Mouse (Mus musculus) kidney, postnatal 0 days (tissue): ENCODE measurements around the gene Slc16a3. TPM values are rescaled to one million over a fixed set of nuclear protein-coding genes. Genes with fewer than 3 reads are reported as not detected.
A peak's percentile ranks its signal among the peaks of the same experiment; 100 is the strongest.

Experiments
- ATAC-seq: fragments of 200-750 bp; cut with Nextera tagmentation; replicated peaks from 2 replicates; pipeline ENCODE4 v1.8.0; 2017; ENCODE audit warnings: low read depth, moderate number of reproducible peaks, moderate TSS enrichment, moderate library complexity; ENCODE audit not compliant: low FRiP score
- DNase-seq: peaks from one replicate; pipeline ENCODE4 v3.0.0-alpha.2; 2016; ENCODE audit warnings: low spot score
- H3K27ac ChIP-seq: fragments of 300-500 bp; sonication (generic); 2 replicates; pipeline ENCODE4 v1.5.1; 2014; ENCODE audit warnings: mild to moderate bottlenecking
- H3K27me3 ChIP-seq: fragments of 300-500 bp; sonication (generic); 2 replicates; pipeline ENCODE4 v1.6.1; 2014; ENCODE audit warnings: low read length, mixed read lengths; ENCODE audit not compliant: insufficient read depth
- H3K36me3 ChIP-seq: fragments of 300-500 bp; sonication (generic); 2 replicates; pipeline ENCODE4 v1.6.1; 2014; ENCODE audit warnings: low read length, mixed read lengths; ENCODE audit not compliant: insufficient read depth
- H3K4me1 ChIP-seq: fragments of 300-500 bp; sonication (generic); replicated peaks from 2 replicates; pipeline ENCODE4 v1.6.1; 2014; ENCODE audit warnings: antibody characterized with exemption, low read length, mixed read lengths; ENCODE audit not compliant: insufficient read depth
- H3K4me2 ChIP-seq: fragments of 300-500 bp; sonication (generic); 2 replicates; pipeline ENCODE4 v1.6.1; 2014; ENCODE audit warnings: mild to moderate bottlenecking, low read length, moderate library complexity, mixed read lengths
- H3K4me3 ChIP-seq: fragments of 300-500 bp; sonication (generic); replicated peaks from 2 replicates; pipeline ENCODE4 v1.5.1; 2014; ENCODE audit warnings: low read depth, low read length
- H3K9ac ChIP-seq: fragments of 300-500 bp; sonication (generic); 2 replicates; pipeline ENCODE4 v1.6.1; 2014; ENCODE audit warnings: low read depth, low read length
- H3K9me3 ChIP-seq: fragments of 300-500 bp; sonication (generic); replicated peaks from 2 replicates; pipeline ENCODE4 v1.6.1; 2016; ENCODE audit warnings: low read length, inconsistent platforms, mixed read lengths
- CTCF ChIP-seq: IDR thresholded peaks from 2 replicates; pipeline ENCODE4 v1.5.1; 2016; ENCODE audit warnings: antibody characterized with exemption, low read depth, mild to moderate bottlenecking, moderate library complexity
- WGBS: fragments of 180-500 bp; shearing (Covaris S2); extraction: QIAGEN DNeasy Blood & Tissue Kit; methylation state at CpG from one replicate; pipeline ENCODE4 v1.1.7; 2014; 5-methylcytosine and 5-hydroxymethylcytosine counted together
- polyA plus RNA-seq: library from polyadenylated mRNA; unstranded; fragments of >200 nt; fragmentation: Nextera tagmentation; extraction: Ambion mirVana; gene quantifications from 2 replicates; pipeline ENCODE4 v1.2.1, GENCODE M21; 2015

Slc16a3 gene
- polyA plus RNA-seq, 1 experiment from 2014 or later = 10.0 TPM

GRCm38 (mm10) chr11:120981661-120982060, 33.4 kb downstream of the Slc16a3 start:
- ATAC-seq = no peak
- no peaks in the 10 kb centered on the region for H3K9me3 ChIP-seq
- no peaks in the 10 kb centered on the region for H3K4me1 ChIP-seq
- H3K27me3 ChIP-seq = no peaks in the 10 kb centered on the region
- no peak overlapping the region for H3K4me3 ChIP-seq
- H3K4me2 ChIP-seq = no peak overlapping the region
- H3K9ac ChIP-seq = no peak overlapping the region
- TF ChIP-seq CTCF = no peak
- H3K36me3 ChIP-seq = peaks cover 50% of the 10 kb centered on the region
- H3K27ac ChIP-seq = no peak overlapping the region
- WGBS = 78% methylated on average over 4 of the region's 4 CpGs
- no peak for DNase-seq

GRCm38 (mm10) chr11:120982459-120982858, 34.2 kb downstream of the Slc16a3 start:
- Histone ChIP-seq H3K9me3 (no peaks in the 10 kb centered on the region), H3K4me3 (no peak overlapping the region), H3K4me2 (no peak overlapping the region), H3K36me3 (peaks cover 50% of the 10 kb centered on the region), H3K27me3 (no peaks in the 10 kb centered on the region), H3K27ac (no peak overlapping the region), H3K4me1 (no peaks in the 10 kb centered on the region), H3K9ac (no peak overlapping the region)
- DNase-seq = no peak
- no peak for TF ChIP-seq CTCF
- no peak for ATAC-seq

GRCm38 (mm10) chr11:120984448-120985330, 36.4 kb downstream of the Slc16a3 start:
- peaks cover 14% of the 10 kb centered on the region; the same call in 1 of the 2 replicates for H3K4me1 ChIP-seq
- H3K4me3 ChIP-seq = no peak overlapping the region
- H3K36me3 ChIP-seq = peaks cover 37% of the 10 kb centered on the region
- WGBS = 59% methylated on average over 4 of the region's 4 CpGs
- H3K9me3 ChIP-seq = no peaks in the 10 kb centered on the region
- H3K9ac ChIP-seq = no peak overlapping the region
- DNase-seq (no peak), ATAC-seq (no peak)
- H3K27ac ChIP-seq = no peak overlapping the region
- H3K27me3 ChIP-seq = no peaks in the 10 kb centered on the region
- no peak overlapping the region for H3K4me2 ChIP-seq
- no peak for TF ChIP-seq CTCF

GRCm38 (mm10) chr11:120987608-120988007, 39.3 kb downstream of the Slc16a3 start:
- 59% methylated on average over 3 of the region's 3 CpGs for WGBS
- DNase-seq (no peak), ATAC-seq (no peak)
- Histone ChIP-seq H3K4me3 (no peak overlapping the region), H3K27me3 (no peaks in the 10 kb centered on the region), H3K36me3 (peaks cover 19% of the 10 kb centered on the region), H3K4me2 (no peak overlapping the region), H3K4me1 (peaks cover 20% of the 10 kb centered on the region), H3K9ac (0 out of 2 replicates have a peak overlapping the region, but pooled peaks have one; percentile 1), H3K27ac (no peak overlapping the region), H3K9me3 (no peaks in the 10 kb centered on the region)
- peak; percentile 33; the same call in 1 of the 2 replicates for TF ChIP-seq CTCF

GRCm38 (mm10) chr11:120988410-120988809, 40.1 kb downstream of the Slc16a3 start:
- 0 out of 2 replicates have a peak overlapping the region, but pooled peaks have one; percentile 6 for H3K4me2 ChIP-seq
- no peaks in the 10 kb centered on the region for H3K27me3 ChIP-seq
- 0 out of 2 replicates have a peak overlapping the region, but pooled peaks have one; percentile 9 for H3K9ac ChIP-seq
- no peaks in the 10 kb centered on the region for H3K9me3 ChIP-seq
- no peak for DNase-seq
- H3K4me3 ChIP-seq = 0 out of 2 replicates have a peak overlapping the region, but pooled peaks have one; percentile 4
- peaks cover 11% of the 10 kb centered on the region; the same call in 1 of the 2 replicates for H3K36me3 ChIP-seq
- TF ChIP-seq CTCF = no peak
- 0 out of 2 replicates have a peak overlapping the region, but pooled peaks have one; percentile 0 for H3K27ac ChIP-seq
- H3K4me1 ChIP-seq = peaks cover 20% of the 10 kb centered on the region
- 69% methylated on average over 4 of the region's 4 CpGs for WGBS
- no peak for ATAC-seq

- Histone ChIP-seq H3K27me3 (no peaks in the 10 kb centered on the region), H3K9ac (peak overlapping the region; percentile 99), H3K4me3 (peak overlapping the region; percentile 97), H3K36me3 (peaks cover 11% of the 10 kb centered on the region; the same call in 1 of the 2 replicates), H3K27ac (no peak overlapping the region), H3K4me1 (peaks cover 20% of the 10 kb centered on the region), H3K4me2 (peak overlapping the region; percentile 68), H3K9me3 (no peaks in the 10 kb centered on the region)
- DNase-seq (peak; percentile 28), ATAC-seq (no peak)
- 0 out of 2 replicates have a peak, but pooled peaks have one; percentile 1 for TF ChIP-seq CTCF
- WGBS = 3% methylated on average over 1 of the region's 1 CpGs
These were observed 41.2 kb downstream of the Slc16a3 start for GRCm38 (mm10) chr11:120989523-120989922.
